Mouse (Mus musculus): ENCODE measurements at regions not wholly inside any gene's neighbourhood (a gene's known extent, or its start where the extent isn't known, plus 50 kb on each side); places are given as distances from the start of the nearest gene placed in this dataset.

- no peak for ATAC-seq (replicated peaks; ENCODE audit: low FRiP score, poor library complexity, severe bottlenecking)
Observed at GRCm38 (mm10) chr15:62168958-62169590, 1246.3 kb upstream of the A1bg start.

GRCm38 (mm10) chr15:62168522-62168921, 1245.7 kb upstream of the A1bg start:
- no peak for ATAC-seq (replicated peaks; ENCODE audit: low FRiP score, poor library complexity, severe bottlenecking)

GRCm38 (mm10) chr15:62166786-62167185, 1244.0 kb upstream of the A1bg start:
- ATAC-seq (replicated peaks; ENCODE audit: low FRiP score, poor library complexity, severe bottlenecking), result no peak

- ATAC-seq (replicated peaks; ENCODE audit: low FRiP score, poor library complexity, severe bottlenecking), result no peak
Observed at GRCm38 (mm10) chr15:62165826-62166500, 1243.2 kb upstream of the A1bg start.

- ATAC-seq (replicated peaks; ENCODE audit: low FRiP score, poor library complexity, severe bottlenecking), result no peak
Observed at GRCm38 (mm10) chr15:62164766-62165410, 1242.1 kb upstream of the A1bg start.

- ATAC-seq (replicated peaks; ENCODE audit: low FRiP score, poor library complexity, severe bottlenecking), result no peak
Observed at GRCm38 (mm10) chr15:62163203-62163602, 1240.4 kb upstream of the A1bg start.

- ATAC-seq (replicated peaks; ENCODE audit: low FRiP score, poor library complexity, severe bottlenecking), result no peak
Observed at GRCm38 (mm10) chr15:62162648-62163194, 1239.9 kb upstream of the A1bg start.

- ATAC-seq (replicated peaks; ENCODE audit: low FRiP score, poor library complexity, severe bottlenecking), result no peak
Observed at GRCm38 (mm10) chr15:62161975-62162647, 1239.3 kb upstream of the A1bg start.

- ATAC-seq (replicated peaks; ENCODE audit: low FRiP score, poor library complexity, severe bottlenecking), result no peak
Observed at GRCm38 (mm10) chr15:62161061-62161460, 1238.2 kb upstream of the A1bg start.

- ATAC-seq (replicated peaks; ENCODE audit: low FRiP score, poor library complexity, severe bottlenecking), result peak; percentile 90
Observed at GRCm38 (mm10) chr15:62158875-62159675, 1236.3 kb upstream of the A1bg start.

GRCm38 (mm10) chr15:62157200-62158033, 1234.6 kb upstream of the A1bg start:
- ATAC-seq (replicated peaks; ENCODE audit: low FRiP score, poor library complexity, severe bottlenecking), result no peak

GRCm38 (mm10) chr15:62153222-62153621, 1230.4 kb upstream of the A1bg start:
- ATAC-seq (replicated peaks; ENCODE audit: low FRiP score, poor library complexity, severe bottlenecking), result no peak

GRCm38 (mm10) chr15:62152133-62152532, 1229.3 kb upstream of the A1bg start:
- no peak for ATAC-seq (replicated peaks; ENCODE audit: low FRiP score, poor library complexity, severe bottlenecking)

- ATAC-seq (replicated peaks; ENCODE audit: low FRiP score, poor library complexity, severe bottlenecking), result no peak
Observed at GRCm38 (mm10) chr15:62151690-62152089, 1228.9 kb upstream of the A1bg start.

- ATAC-seq (replicated peaks; ENCODE audit: low FRiP score, poor library complexity, severe bottlenecking), result no peak
Observed at GRCm38 (mm10) chr15:62150296-62150695, 1227.5 kb upstream of the A1bg start.

- no peak for ATAC-seq (replicated peaks; ENCODE audit: low FRiP score, poor library complexity, severe bottlenecking)
Observed at GRCm38 (mm10) chr15:62148680-62149237, 1225.9 kb upstream of the A1bg start.

GRCm38 (mm10) chr15:62147343-62147953, 1224.6 kb upstream of the A1bg start:
- no peak for ATAC-seq (replicated peaks; ENCODE audit: low FRiP score, poor library complexity, severe bottlenecking)
